Mouse (Mus musculus): ENCODE measurements around the gene Olfr560. TPM values are rescaled to one million over a fixed set of nuclear protein-coding genes. Genes with fewer than 3 reads are reported as not detected.

Olfr560 gene
- not detected in 2 replicates for polyA plus RNA-seq (2012; rRNA removed)

GRCm38 (mm10) chr7:102759266-102759665, at the start of gene Olfr560, which contains the start of gene Olfr78:
Olfr560 (minus strand) TSS chr7:102759366.
Olfr78 (minus strand) TSS chr7:102759471.
- Histone ChIP-seq H3K27me3 (ENCODE audit: control insufficient read depth, insufficient read depth, low read length) (no peaks in the 10 kb centered on the region), H3K27ac (ENCODE audit: insufficient read depth, low read depth, low read length) (no peak within 1 kb of the TSS), H3K4me3 (ENCODE audit: low read depth, low read length) (no peak within 1 kb of the TSS), H3K4me1 (ENCODE audit: control insufficient read depth, insufficient read depth, insufficient read length, low read length) (no peaks in the 10 kb centered on the region), H3K36me3 (ENCODE audit: control insufficient read depth, insufficient read depth, low read length) (no peaks in the 10 kb centered on the region)
- WGBS: 55% methylated on average over 4 of the region's 4 CpGs
- no peak for TF ChIP-seq POLR2A (IDR thresholded peaks at IDR 0.05; ENCODE audit: low read depth, low read length)
- no peak for TF ChIP-seq CTCF (IDR thresholded peaks at IDR 0.05; ENCODE audit: extremely low read depth, insufficient read length, insufficient replicate concordance, low read depth, low read length)

GRCm38 (mm10) chr7:102803180-102803579, 44.0 kb upstream of the Olfr560 start, which contains the start of gene Olfr564:
Olfr564 (plus strand) TSS chr7:102803480.
- Histone ChIP-seq H3K4me3 (ENCODE audit: low read depth, low read length) (no peak within 1 kb of the TSS), H3K36me3 (ENCODE audit: control insufficient read depth, insufficient read depth, low read length) (no peaks in the 10 kb centered on the region), H3K4me1 (ENCODE audit: control insufficient read depth, insufficient read depth, insufficient read length, low read length) (no peaks in the 10 kb centered on the region), H3K27ac (ENCODE audit: insufficient read depth, low read depth, low read length) (no peak within 1 kb of the TSS), H3K27me3 (ENCODE audit: control insufficient read depth, insufficient read depth, low read length) (no peaks in the 10 kb centered on the region)
- no peak for TF ChIP-seq CTCF (IDR thresholded peaks at IDR 0.05; ENCODE audit: extremely low read depth, insufficient read length, insufficient replicate concordance, low read depth, low read length)
- TF ChIP-seq POLR2A (IDR thresholded peaks at IDR 0.05; ENCODE audit: low read depth, low read length): no peak

- Histone ChIP-seq H3K36me3 (ENCODE audit: control insufficient read depth, insufficient read depth, low read length) (no peaks in the 10 kb centered on the region), H3K27me3 (ENCODE audit: control insufficient read depth, insufficient read depth, low read length) (no peaks in the 10 kb centered on the region), H3K27ac (ENCODE audit: insufficient read depth, low read depth, low read length) (no peak within 1 kb of the TSS), H3K4me3 (ENCODE audit: low read depth, low read length) (no peak within 1 kb of the TSS), H3K4me1 (ENCODE audit: control insufficient read depth, insufficient read depth, insufficient read length, low read length) (no peaks in the 10 kb centered on the region)
- WGBS: 60% methylated on average over 2 of the region's 2 CpGs
- TF ChIP-seq POLR2A (IDR thresholded peaks at IDR 0.05; ENCODE audit: low read depth, low read length): no peak
- no peak for TF ChIP-seq CTCF (IDR thresholded peaks at IDR 0.05; ENCODE audit: extremely low read depth, insufficient read length, insufficient replicate concordance, low read depth, low read length)
Measured at GRCm38 (mm10) chr7:102770921-102771320, 11.8 kb upstream of the Olfr560 start, which contains the start of gene Olfr561. Olfr561 (plus strand) TSS chr7:102771221.

GRCm38 (mm10) chr7:102752086-102752485, 7.1 kb downstream of the Olfr560 start:
- no peaks in the 10 kb centered on the region for H3K4me1 ChIP-seq (ENCODE audit: control insufficient read depth, insufficient read depth, insufficient read length, low read length)
- 5% methylated on average over 1 of the region's 1 CpGs for WGBS
- TF ChIP-seq POLR2A (IDR thresholded peaks at IDR 0.05; ENCODE audit: low read depth, low read length) (no peak), CTCF (IDR thresholded peaks at IDR 0.05; ENCODE audit: extremely low read depth, insufficient read length, insufficient replicate concordance, low read depth, low read length) (peak; percentile 11; the same call in 1 of the 2 replicates)
- no peak overlapping the region for H3K27ac ChIP-seq (ENCODE audit: insufficient read depth, low read depth, low read length)
- H3K27me3 ChIP-seq (ENCODE audit: control insufficient read depth, insufficient read depth, low read length): no peaks in the 10 kb centered on the region
- H3K36me3 ChIP-seq (ENCODE audit: control insufficient read depth, insufficient read depth, low read length): no peaks in the 10 kb centered on the region
- no peak overlapping the region for H3K4me3 ChIP-seq (ENCODE audit: low read depth, low read length)

GRCm38 (mm10) chr7:102737705-102738104, 21.5 kb downstream of the Olfr560 start:
- Histone ChIP-seq H3K27ac (ENCODE audit: insufficient read depth, low read depth, low read length) (no peak overlapping the region), H3K27me3 (ENCODE audit: control insufficient read depth, insufficient read depth, low read length) (no peaks in the 10 kb centered on the region), H3K4me3 (ENCODE audit: low read depth, low read length) (no peak overlapping the region), H3K4me1 (ENCODE audit: control insufficient read depth, insufficient read depth, insufficient read length, low read length) (no peaks in the 10 kb centered on the region), H3K36me3 (ENCODE audit: control insufficient read depth, insufficient read depth, low read length) (no peaks in the 10 kb centered on the region)
- no peak for TF ChIP-seq CTCF (IDR thresholded peaks at IDR 0.05; ENCODE audit: extremely low read depth, insufficient read length, insufficient replicate concordance, low read depth, low read length)
- no peak for TF ChIP-seq POLR2A (IDR thresholded peaks at IDR 0.05; ENCODE audit: low read depth, low read length)
- WGBS: 47% methylated on average over 2 of the region's 2 CpGs

- Histone ChIP-seq H3K27ac (ENCODE audit: insufficient read depth, low read depth, low read length) (no peak overlapping the region), H3K27me3 (ENCODE audit: control insufficient read depth, insufficient read depth, low read length) (no peaks in the 10 kb centered on the region), H3K36me3 (ENCODE audit: control insufficient read depth, insufficient read depth, low read length) (no peaks in the 10 kb centered on the region), H3K4me3 (ENCODE audit: low read depth, low read length) (no peak overlapping the region), H3K4me1 (ENCODE audit: control insufficient read depth, insufficient read depth, insufficient read length, low read length) (no peaks in the 10 kb centered on the region)
- WGBS: 39% methylated on average over 1 of the region's 1 CpGs
- no peak for TF ChIP-seq POLR2A (IDR thresholded peaks at IDR 0.05; ENCODE audit: low read depth, low read length)
- no peak for TF ChIP-seq CTCF (IDR thresholded peaks at IDR 0.05; ENCODE audit: extremely low read depth, insufficient read length, insufficient replicate concordance, low read depth, low read length)
Measured at GRCm38 (mm10) chr7:102733793-102734192, 25.4 kb downstream of the Olfr560 start.

GRCm38 (mm10) chr7:102727391-102727790, 31.8 kb downstream of the Olfr560 start, which contains the start of gene Olfr559:
Olfr559 (minus strand) TSS chr7:102727491.
- H3K27me3 ChIP-seq (ENCODE audit: control insufficient read depth, insufficient read depth, low read length): no peaks in the 10 kb centered on the region
- TF ChIP-seq POLR2A (IDR thresholded peaks at IDR 0.05; ENCODE audit: low read depth, low read length) (no peak), CTCF (IDR thresholded peaks at IDR 0.05; ENCODE audit: extremely low read depth, insufficient read length, insufficient replicate concordance, low read depth, low read length) (no peak)

More at GRCm38 (mm10) chr7:102727391-102727790, 31.8 kb downstream of the Olfr560 start, which contains the start of gene Olfr559:
- H3K27ac ChIP-seq (ENCODE audit: insufficient read depth, low read depth, low read length): no peak within 1 kb of the TSS
- no peaks in the 10 kb centered on the region for H3K4me1 ChIP-seq (ENCODE audit: control insufficient read depth, insufficient read depth, insufficient read length, low read length)
- H3K36me3 ChIP-seq (ENCODE audit: control insufficient read depth, insufficient read depth, low read length): no peaks in the 10 kb centered on the region
- no peak within 1 kb of the TSS for H3K4me3 ChIP-seq (ENCODE audit: low read depth, low read length)

All from small intestine, adult 2 months (tissue).